Mouse (Mus musculus): ENCODE measurements around the gene Sh3glb2. TPM values are rescaled to one million over a fixed set of nuclear protein-coding genes. Genes with fewer than 3 reads are reported as not detected.

Sh3glb2 gene
- 74.3 and 80.3 TPM in 2 replicates for polyA plus RNA-seq (2015; fragmentation: Nextera tagmentation; extraction: Ambion mirVana)

GRCm38 (mm10) chr2:30358533-30359531 lies at the start of gene Sh3glb2:
Gene Sh3glb2 (minus strand): TSS chr2:30359337.
- peak; percentile 66 for ATAC-seq (ENCODE audit: borderline replicate concordance, extremely low read depth, low FRiP score, low TSS enrichment)
- Histone ChIP-seq H3K9ac (peak within 1 kb of the TSS; percentile 81), H3K9me3 (no peaks in the 10 kb centered on the region), H3K4me3 (peak within 1 kb of the TSS; percentile 66), H3K27ac (peak within 1 kb of the TSS; percentile 79), H3K36me3 (no peaks in the 10 kb centered on the region), H3K4me1 (peaks cover 33% of the 10 kb centered on the region), H3K27me3 (no peaks in the 10 kb centered on the region), H3K4me2 (peak within 1 kb of the TSS; percentile 96)
- 2% methylated on average over 71 of the region's 73 CpGs for WGBS

- no peak for ATAC-seq (ENCODE audit: borderline replicate concordance, extremely low read depth, low FRiP score, low TSS enrichment)
- peaks cover 25% of the 10 kb centered on the region for H3K36me3 ChIP-seq
- no peaks in the 10 kb centered on the region for H3K27me3 ChIP-seq
- H3K4me1 ChIP-seq = no peaks in the 10 kb centered on the region
- H3K4me2 ChIP-seq = no peak overlapping the region
- no peaks in the 10 kb centered on the region for H3K9me3 ChIP-seq
- WGBS = 80% methylated on average over 8 of the region's 8 CpGs
- no peak overlapping the region for H3K9ac ChIP-seq
- no peak overlapping the region for H3K27ac ChIP-seq
- H3K4me3 ChIP-seq = no peak overlapping the region
Observed at GRCm38 (mm10) chr2:30408452-30409100, 49.4 kb upstream of the Sh3glb2 start.

GRCm38 (mm10) chr2:30407778-30408177 lies 48.6 kb upstream of the Sh3glb2 start:
- 90% methylated on average over 10 of the region's 10 CpGs for WGBS

GRCm38 (mm10) chr2:30407221-30407620 lies 48.1 kb upstream of the Sh3glb2 start:
- Histone ChIP-seq H3K4me2 (no peak overlapping the region), H3K9me3 (no peaks in the 10 kb centered on the region), H3K27me3 (no peaks in the 10 kb centered on the region), H3K36me3 (peaks cover 22% of the 10 kb centered on the region), H3K4me1 (no peaks in the 10 kb centered on the region), H3K27ac (no peak overlapping the region), H3K4me3 (no peak overlapping the region), H3K9ac (no peak overlapping the region)
- ATAC-seq (ENCODE audit: borderline replicate concordance, extremely low read depth, low FRiP score, low TSS enrichment) = no peak
- 87% methylated on average over 2 of the region's 2 CpGs for WGBS

More at GRCm38 (mm10) chr2:30407778-30408177, 48.6 kb upstream of the Sh3glb2 start:
- H3K27ac ChIP-seq = no peak overlapping the region
- no peaks in the 10 kb centered on the region for H3K27me3 ChIP-seq
- no peak overlapping the region for H3K9ac ChIP-seq
- no peak for ATAC-seq (ENCODE audit: borderline replicate concordance, extremely low read depth, low FRiP score, low TSS enrichment)
- no peak overlapping the region for H3K4me2 ChIP-seq
- no peaks in the 10 kb centered on the region for H3K4me1 ChIP-seq
- no peaks in the 10 kb centered on the region for H3K9me3 ChIP-seq
- peaks cover 24% of the 10 kb centered on the region for H3K36me3 ChIP-seq
- no peak overlapping the region for H3K4me3 ChIP-seq

GRCm38 (mm10) chr2:30403870-30404269 lies 44.7 kb upstream of the Sh3glb2 start:
- peaks cover 41% of the 10 kb centered on the region for H3K36me3 ChIP-seq
- no peak for ATAC-seq (ENCODE audit: borderline replicate concordance, extremely low read depth, low FRiP score, low TSS enrichment)
- no peak overlapping the region for H3K4me3 ChIP-seq
- no peaks in the 10 kb centered on the region for H3K9me3 ChIP-seq
- no peak overlapping the region for H3K4me2 ChIP-seq
- H3K27me3 ChIP-seq = no peaks in the 10 kb centered on the region
- 90% methylated on average over 1 of the region's 1 CpGs for WGBS
- H3K9ac ChIP-seq = no peak overlapping the region
- H3K27ac ChIP-seq = no peak overlapping the region
- H3K4me1 ChIP-seq = peaks cover 10% of the 10 kb centered on the region; the same call in 1 of the 2 replicates

- Histone ChIP-seq H3K4me2 (no peak overlapping the region), H3K27ac (no peak overlapping the region), H3K36me3 (peaks cover 44% of the 10 kb centered on the region), H3K4me1 (peaks cover 11% of the 10 kb centered on the region; the same call in 1 of the 2 replicates), H3K4me3 (no peak overlapping the region), H3K27me3 (no peaks in the 10 kb centered on the region), H3K9ac (no peak overlapping the region), H3K9me3 (no peaks in the 10 kb centered on the region)
- 55% methylated on average over 2 of the region's 2 CpGs for WGBS
- no peak for ATAC-seq (ENCODE audit: borderline replicate concordance, extremely low read depth, low FRiP score, low TSS enrichment)
Observed at GRCm38 (mm10) chr2:30402843-30403242, 43.7 kb upstream of the Sh3glb2 start.

- WGBS = 90% methylated on average over 9 of the region's 9 CpGs
- peaks cover 49% of the 10 kb centered on the region for H3K36me3 ChIP-seq
- H3K27me3 ChIP-seq = no peaks in the 10 kb centered on the region
- H3K9me3 ChIP-seq = no peaks in the 10 kb centered on the region
- H3K27ac ChIP-seq = no peak overlapping the region
- H3K9ac ChIP-seq = no peak overlapping the region
- H3K4me2 ChIP-seq = no peak overlapping the region
- peaks cover 11% of the 10 kb centered on the region; the same call in 1 of the 2 replicates for H3K4me1 ChIP-seq
- no peak overlapping the region for H3K4me3 ChIP-seq
- ATAC-seq (ENCODE audit: borderline replicate concordance, extremely low read depth, low FRiP score, low TSS enrichment) = no peak
Observed at GRCm38 (mm10) chr2:30402351-30402826, 43.3 kb upstream of the Sh3glb2 start.

GRCm38 (mm10) chr2:30401581-30401980 lies 42.4 kb upstream of the Sh3glb2 start:
- no peak for ATAC-seq (ENCODE audit: borderline replicate concordance, extremely low read depth, low FRiP score, low TSS enrichment)
- WGBS = 68% methylated on average over 1 of the region's 1 CpGs
- Histone ChIP-seq H3K9ac (no peak overlapping the region), H3K4me2 (no peak overlapping the region), H3K4me1 (peaks cover 11% of the 10 kb centered on the region; the same call in 1 of the 2 replicates), H3K9me3 (no peaks in the 10 kb centered on the region), H3K27me3 (no peaks in the 10 kb centered on the region), H3K27ac (no peak overlapping the region), H3K36me3 (peaks cover 53% of the 10 kb centered on the region), H3K4me3 (no peak overlapping the region)

GRCm38 (mm10) chr2:30399191-30400171 lies 40.3 kb upstream of the Sh3glb2 start:
- no peak overlapping the region for H3K4me2 ChIP-seq
- H3K9me3 ChIP-seq = no peaks in the 10 kb centered on the region
- no peak overlapping the region for H3K9ac ChIP-seq
- H3K4me1 ChIP-seq = peaks cover 11% of the 10 kb centered on the region; the same call in 1 of the 2 replicates
- peak; percentile 87 for ATAC-seq (ENCODE audit: borderline replicate concordance, extremely low read depth, low FRiP score, low TSS enrichment)
- 50% methylated on average over 20 of the region's 20 CpGs for WGBS
- peaks cover 42% of the 10 kb centered on the region; the same call in 1 of the 2 replicates for H3K36me3 ChIP-seq
- H3K27ac ChIP-seq = peak overlapping the region; percentile 83
- H3K27me3 ChIP-seq = no peaks in the 10 kb centered on the region
- H3K4me3 ChIP-seq = no peak overlapping the region

GRCm38 (mm10) chr2:30397986-30398512 lies 38.9 kb upstream of the Sh3glb2 start:
- Histone ChIP-seq H3K4me1 (peaks cover 20% of the 10 kb centered on the region), H3K27ac (peak overlapping the region; percentile 83), H3K27me3 (no peaks in the 10 kb centered on the region), H3K4me3 (no peak overlapping the region), H3K36me3 (peaks cover 42% of the 10 kb centered on the region; the same call in 1 of the 2 replicates), H3K9ac (no peak overlapping the region), H3K9me3 (no peaks in the 10 kb centered on the region), H3K4me2 (no peak overlapping the region)
- 86% methylated on average over 10 of the region's 10 CpGs for WGBS
- ATAC-seq (ENCODE audit: borderline replicate concordance, extremely low read depth, low FRiP score, low TSS enrichment) = no peak

All from lung, embryonic 15.5 days (tissue).